Mouse (Mus musculus): ENCODE measurements around the gene Slc4a1.

Slc4a1 gene

GRCm38 (mm10) chr11:102323516-102323915 lies 42.5 kb downstream of the Slc4a1 start:
- no peak for DNase-seq (ENCODE audit: low read depth, low spot score)

GRCm38 (mm10) chr11:102321931-102322330 lies 44.1 kb downstream of the Slc4a1 start:
- no peak for DNase-seq (ENCODE audit: low read depth, low spot score)

- peak; percentile 48 for DNase-seq (ENCODE audit: low read depth, low spot score)
Measured at GRCm38 (mm10) chr11:102320686-102321005, 45.4 kb downstream of the Slc4a1 start.

- peak; percentile 83 for DNase-seq (ENCODE audit: low read depth, low spot score)
Measured at GRCm38 (mm10) chr11:102319941-102320685, 45.9 kb downstream of the Slc4a1 start.

GRCm38 (mm10) chr11:102319410-102319792 lies 46.6 kb downstream of the Slc4a1 start, which contains the start of gene Ubtf:
Ubtf (minus strand) TSS chr11:102319742.
- DNase-seq (ENCODE audit: low read depth, low spot score) = peak; percentile 86

- peak; percentile 75 for DNase-seq (ENCODE audit: low read depth, low spot score)
Measured at GRCm38 (mm10) chr11:102318576-102319409, 47.2 kb downstream of the Slc4a1 start.

GRCm38 (mm10) chr11:102317901-102318575 lies 48.0 kb downstream of the Slc4a1 start:
- DNase-seq (ENCODE audit: low read depth, low spot score) = peak; percentile 81

- DNase-seq (ENCODE audit: low read depth, low spot score) = peak; percentile 83
Measured at GRCm38 (mm10) chr11:102317298-102317900, 48.6 kb downstream of the Slc4a1 start.

- peak; percentile 93 for DNase-seq (ENCODE audit: low read depth, low spot score)
Measured at GRCm38 (mm10) chr11:102316572-102317297, 49.3 kb downstream of the Slc4a1 start.

- DNase-seq (ENCODE audit: low read depth, low spot score) = no peak
Measured at GRCm38 (mm10) chr11:102315690-102316571, 50.1 kb downstream of the Slc4a1 start.

- no peak for DNase-seq (ENCODE audit: low read depth, low spot score)
Measured at GRCm38 (mm10) chr11:102314321-102314720, 51.7 kb downstream of the Slc4a1 start.

GRCm38 (mm10) chr11:102312586-102312985 lies 53.4 kb downstream of the Slc4a1 start:
- no peak for DNase-seq (ENCODE audit: low read depth, low spot score)

GRCm38 (mm10) chr11:102311966-102312365 lies 54.0 kb downstream of the Slc4a1 start:
- DNase-seq (ENCODE audit: low read depth, low spot score) = no peak

- DNase-seq (ENCODE audit: low read depth, low spot score) = no peak
Measured at GRCm38 (mm10) chr11:102310768-102311695, 55.0 kb downstream of the Slc4a1 start.

GRCm38 (mm10) chr11:102309821-102310617 lies 56.0 kb downstream of the Slc4a1 start:
- peak; percentile 37 for DNase-seq (ENCODE audit: low read depth, low spot score)

GRCm38 (mm10) chr11:102308979-102309378 lies 57.0 kb downstream of the Slc4a1 start:
- DNase-seq (ENCODE audit: low read depth, low spot score) = peak; percentile 98

- no peak for DNase-seq (ENCODE audit: low read depth, low spot score)
Measured at GRCm38 (mm10) chr11:102308104-102308503, 57.9 kb downstream of the Slc4a1 start.

- no peak for DNase-seq (ENCODE audit: low read depth, low spot score)
Measured at GRCm38 (mm10) chr11:102305359-102305758, 60.6 kb downstream of the Slc4a1 start.

All from CD4-positive, CD25-positive, alpha-beta regulatory T cell, adult 2 months (primary cell).